Mouse (Mus musculus) hindbrain, embryonic 16.5 days (tissue): Measurements from ENCODE around the gene Sacm1l. TPM values are rescaled to one million over a fixed set of nuclear protein-coding genes. Genes with fewer than 3 reads are reported as not detected.
A peak's percentile ranks its signal among the peaks of the same experiment; 100 is the strongest.

ENCODE experiments used
- ATAC-seq: fragments of 200-750 bp; cut with Nextera tagmentation; 2 replicates; pipeline ENCODE4 v1.8.0; 2017; ENCODE audit warnings: moderate TSS enrichment, moderate library complexity
- H3K27ac ChIP-seq: fragments of 300-500 bp; sonication (generic); 2 replicates; pipeline ENCODE4 v1.5.1; 2014; ENCODE audit warnings: low read depth, mild to moderate bottlenecking, control low read depth, low read length, moderate library complexity
- H3K27me3 ChIP-seq: fragments of 300-500 bp; sonication (generic); replicated peaks from 2 replicates; pipeline ENCODE4 v1.6.1; 2014; ENCODE audit warnings: low read length; ENCODE audit not compliant: control insufficient read depth, insufficient read depth
- H3K36me3 ChIP-seq: fragments of 300-500 bp; sonication (generic); 2 replicates; pipeline ENCODE4 v1.6.1; 2014; ENCODE audit warnings: mild to moderate bottlenecking, low read length, moderate library complexity, mixed read lengths; ENCODE audit not compliant: control insufficient read depth, insufficient read depth
- H3K4me1 ChIP-seq: fragments of 300-500 bp; sonication (generic); 2 replicates; pipeline ENCODE4 v1.6.1; 2014; ENCODE audit warnings: low read depth, low read length; ENCODE audit not compliant: control insufficient read depth, insufficient read depth
- H3K4me2 ChIP-seq: fragments of 300-500 bp; sonication (generic); 2 replicates; pipeline ENCODE4 v1.6.1; 2014; ENCODE audit warnings: mild to moderate bottlenecking, low read length, control low read depth, moderate library complexity
- H3K4me3 ChIP-seq: fragments of 300-500 bp; sonication (generic); 2 replicates; pipeline ENCODE4 v1.5.1; 2014; ENCODE audit warnings: mild to moderate bottlenecking, low read length, control low read depth, moderate library complexity
- H3K9ac ChIP-seq: fragments of 300-500 bp; sonication (generic); 2 replicates; pipeline ENCODE4 v1.6.1; 2014; ENCODE audit warnings: low read depth, mild to moderate bottlenecking, control low read depth, low read length, moderate library complexity
- H3K9me3 ChIP-seq: fragments of 300-500 bp; sonication (generic); 2 replicates; pipeline ENCODE4 v1.6.1; 2014; ENCODE audit warnings: mild to moderate bottlenecking, low read length, moderate library complexity; ENCODE audit not compliant: control insufficient read depth
- WGBS: fragments of 180-500 bp; shearing (Covaris S2); extraction: QIAGEN DNeasy Blood & Tissue Kit; methylation state at CpG from one replicate; pipeline ENCODE4 v1.1.7; 2014; 5-methylcytosine and 5-hydroxymethylcytosine counted together
- polyA plus RNA-seq: library from polyadenylated mRNA; unstranded; fragments of >200 nt; fragmentation: Nextera tagmentation; extraction: Ambion mirVana; gene quantifications from 2 replicates; pipeline ENCODE4 v1.2.1, GENCODE M21; 2015

The Sacm1l gene
- polyA plus RNA-seq, result 57.8 and 58.5 TPM in 2 replicates

DNA sequence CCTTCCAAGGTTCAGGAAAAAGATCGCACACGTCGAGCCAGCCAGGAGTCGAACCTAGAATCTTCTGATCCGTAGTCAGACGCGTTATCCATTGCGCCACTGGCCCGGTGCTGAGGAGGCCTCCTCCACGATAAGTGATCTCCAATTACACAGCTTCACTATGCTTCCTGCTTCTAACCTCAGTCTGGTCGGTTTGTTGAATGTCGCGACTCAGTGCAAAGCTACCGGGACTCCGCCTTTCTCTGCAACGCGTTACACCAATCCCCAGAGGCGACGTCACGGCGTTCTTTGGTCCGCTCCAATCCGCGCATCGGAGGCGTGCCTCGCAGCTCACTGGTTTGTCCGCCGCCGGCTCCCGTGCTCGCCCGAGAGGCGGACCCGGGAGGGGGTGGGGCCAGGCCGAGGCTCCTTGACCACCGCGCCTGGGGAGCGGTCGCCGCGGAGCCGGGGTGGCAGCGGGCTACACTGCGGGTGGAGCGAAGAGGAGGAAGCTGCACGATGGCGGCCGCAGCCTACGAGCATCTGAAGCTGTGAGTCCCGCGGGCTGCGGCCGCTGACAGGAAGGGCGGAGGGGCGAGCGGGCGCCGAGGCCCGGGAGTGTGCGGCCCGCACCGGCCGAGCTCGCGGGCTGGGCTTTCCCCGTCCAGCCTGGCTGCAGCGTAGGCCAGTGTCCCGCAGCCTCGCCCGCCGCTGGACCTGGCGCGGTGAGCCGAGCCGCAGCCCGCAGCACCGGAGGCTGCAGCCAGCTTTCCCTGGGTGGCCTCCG is at the start of gene Sacm1l:
Sacm1l (plus strand) TSS at position 368 of the 766 bp plus-strand sequence.
- H3K4me1 ChIP-seq, result peaks cover 24% of the 10 kb centered on the region
- peak; percentile 99 for ATAC-seq
- H3K9ac ChIP-seq, result peak within 1 kb of the TSS; percentile 98
- no peaks in the 10 kb centered on the region for H3K27me3 ChIP-seq
- peak within 1 kb of the TSS; percentile 91 for H3K27ac ChIP-seq
- H3K36me3 ChIP-seq, result no peaks in the 10 kb centered on the region
- WGBS, result under 1% methylated on average over 67 of the region's 79 CpGs
- peak within 1 kb of the TSS; percentile 97 for H3K4me3 ChIP-seq
- H3K4me2 ChIP-seq, result peak within 1 kb of the TSS; percentile 79
- no peaks in the 10 kb centered on the region for H3K9me3 ChIP-seq

DNA sequence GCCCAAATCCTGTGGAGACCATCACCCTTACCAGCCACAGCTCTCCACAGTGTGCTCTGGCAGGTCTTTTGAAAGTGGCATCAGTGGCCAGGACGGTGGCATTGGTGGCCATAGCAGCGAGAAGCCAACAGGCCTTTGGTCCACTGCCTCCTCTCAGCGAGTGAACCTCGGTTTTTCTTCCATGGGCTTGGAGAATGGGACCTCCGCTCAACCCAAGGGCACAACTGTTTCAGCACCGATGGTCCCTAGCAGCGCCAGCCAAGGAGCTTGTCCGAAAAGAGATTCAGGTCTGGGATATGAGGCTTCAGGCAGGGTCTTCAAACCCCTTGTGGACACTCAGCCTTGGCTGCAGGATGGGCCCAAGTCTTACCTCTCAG is 49.7 kb upstream of the Sacm1l start:
- Histone ChIP-seq H3K36me3 (no peaks in the 10 kb centered on the region), H3K27me3 (no peaks in the 10 kb centered on the region), H3K4me2 (peak overlapping the region; percentile 57), H3K4me1 (peaks cover 6% of the 10 kb centered on the region; the same call in 1 of the 2 replicates), H3K9me3 (no peaks in the 10 kb centered on the region), H3K27ac (no peak overlapping the region), H3K4me3 (no peak overlapping the region), H3K9ac (no peak overlapping the region)
- WGBS, result 94% methylated on average over 8 of the region's 8 CpGs
- ATAC-seq, result no peak

DNA sequence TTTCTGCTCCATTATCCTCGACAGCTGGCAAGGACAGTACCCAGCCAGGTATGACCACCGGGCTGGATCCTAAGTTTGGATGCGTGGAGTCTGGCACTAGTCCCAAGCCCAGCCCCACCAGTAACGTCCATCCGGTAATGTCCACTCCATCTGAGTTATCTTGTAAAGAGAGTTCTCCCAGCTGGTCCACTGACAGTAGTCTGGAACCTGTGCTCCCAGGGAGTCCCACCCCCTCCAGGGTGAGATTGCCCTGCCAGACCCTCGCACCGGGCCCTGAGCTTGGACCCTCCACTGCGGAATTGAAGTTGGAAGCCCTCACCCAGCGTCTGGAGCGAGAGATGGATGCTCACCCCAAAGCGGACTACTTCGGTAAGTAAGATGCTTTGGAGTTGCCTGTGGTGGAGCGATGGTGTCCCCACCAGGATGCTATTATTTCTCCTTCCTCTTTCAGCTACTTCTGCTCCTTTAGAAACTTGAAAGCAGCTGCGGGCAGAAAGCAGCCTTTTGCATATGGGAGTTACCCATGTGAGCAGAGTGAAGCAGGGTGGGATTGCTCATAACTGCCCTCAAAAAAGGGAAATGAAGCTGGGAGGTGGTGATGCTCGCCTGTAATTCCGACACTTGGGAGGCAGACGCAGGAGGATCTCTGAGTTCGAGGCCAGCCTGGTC is 49.2 kb upstream of the Sacm1l start:
- Histone ChIP-seq H3K4me2 (peak overlapping the region; percentile 57), H3K9ac (no peak overlapping the region), H3K36me3 (no peaks in the 10 kb centered on the region), H3K27me3 (no peaks in the 10 kb centered on the region), H3K4me3 (no peak overlapping the region), H3K4me1 (peaks cover 6% of the 10 kb centered on the region; the same call in 1 of the 2 replicates), H3K27ac (no peak overlapping the region), H3K9me3 (no peaks in the 10 kb centered on the region)
- no peak for ATAC-seq
- 75% methylated on average over 18 of the region's 18 CpGs for WGBS

DNA sequence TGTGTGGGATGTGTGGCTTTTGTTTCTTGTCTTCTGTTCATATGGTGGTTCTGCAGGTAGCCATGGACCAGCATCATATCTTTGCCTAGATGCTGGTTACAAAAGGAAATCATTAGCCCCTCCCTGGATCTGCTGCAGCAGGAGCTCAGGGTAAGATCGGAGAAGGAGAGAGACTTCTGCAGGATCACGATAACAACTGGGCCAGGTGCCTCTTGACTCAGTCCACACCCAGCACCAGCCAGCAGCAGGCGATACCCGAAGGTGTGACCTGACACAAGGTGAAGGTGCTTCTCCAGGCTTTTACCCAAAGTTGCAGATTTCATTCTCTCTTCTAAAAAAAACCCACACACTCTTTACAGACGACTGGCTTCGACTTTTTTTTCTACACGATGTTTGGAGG is 48.4 kb upstream of the Sacm1l start:
- 75% methylated on average over 7 of the region's 7 CpGs for WGBS
- H3K4me3 ChIP-seq, result no peak overlapping the region
- H3K4me1 ChIP-seq, result peaks cover 6% of the 10 kb centered on the region; the same call in 1 of the 2 replicates

DNA sequence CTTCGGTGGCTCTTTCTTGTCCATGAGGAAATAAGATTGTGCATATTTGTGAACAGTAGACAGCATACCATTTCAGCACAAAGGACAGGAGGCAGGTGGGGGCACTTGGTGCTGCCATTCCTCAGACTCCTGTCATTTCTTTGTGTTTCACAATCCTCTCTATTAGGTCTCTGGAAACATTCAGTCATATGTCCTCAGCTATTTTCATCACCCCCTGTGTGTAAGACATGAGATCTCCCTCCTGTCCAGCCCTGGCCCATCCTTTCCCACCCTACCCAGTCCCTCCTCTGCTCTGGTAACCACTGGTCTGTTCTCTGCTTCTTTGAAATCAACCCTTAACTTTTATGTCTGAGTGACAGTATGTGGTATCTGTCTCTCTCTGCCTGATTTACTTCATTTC is 46.0 kb upstream of the Sacm1l start:
- Histone ChIP-seq H3K36me3 (no peaks in the 10 kb centered on the region), H3K27ac (no peak overlapping the region), H3K9ac (no peak overlapping the region), H3K4me1 (peaks cover 6% of the 10 kb centered on the region; the same call in 1 of the 2 replicates), H3K4me3 (no peak overlapping the region), H3K27me3 (no peaks in the 10 kb centered on the region), H3K9me3 (no peaks in the 10 kb centered on the region), H3K4me2 (no peak overlapping the region)
- ATAC-seq, result no peak
- 90% methylated on average over 1 of the region's 1 CpGs for WGBS

More for the DNA sequence above, 48.4 kb upstream of the Sacm1l start:
- Histone ChIP-seq H3K9ac (no peak overlapping the region), H3K9me3 (no peaks in the 10 kb centered on the region), H3K27me3 (no peaks in the 10 kb centered on the region), H3K4me2 (peak overlapping the region; percentile 57), H3K36me3 (no peaks in the 10 kb centered on the region), H3K27ac (no peak overlapping the region)
- ATAC-seq, result no peak

DNA sequence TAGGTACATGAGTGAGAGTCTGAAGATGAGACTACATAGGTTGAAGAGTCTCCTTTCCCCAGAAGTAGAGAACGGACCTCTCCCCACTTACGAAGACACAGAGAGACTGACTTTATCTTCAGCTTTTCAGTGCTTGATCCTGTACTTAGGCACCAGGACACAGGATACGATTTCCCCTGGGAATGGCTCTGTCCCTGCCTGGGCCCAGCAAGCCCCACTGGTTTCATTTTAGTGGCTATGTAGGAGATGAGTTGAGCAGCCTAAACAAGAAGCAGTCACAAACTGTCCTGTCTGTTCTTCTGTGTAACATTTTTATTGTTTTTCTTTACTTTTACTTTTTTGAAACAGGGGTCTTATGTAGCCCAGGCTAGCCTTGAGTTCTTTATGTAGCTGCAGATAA is 44.7 kb upstream of the Sacm1l start:
- no peak for ATAC-seq
- WGBS, result 92% methylated on average over 3 of the region's 3 CpGs
- Histone ChIP-seq H3K4me2 (no peak overlapping the region), H3K4me3 (no peak overlapping the region), H3K27ac (no peak overlapping the region), H3K27me3 (no peaks in the 10 kb centered on the region), H3K4me1 (peaks cover 6% of the 10 kb centered on the region; the same call in 1 of the 2 replicates), H3K9ac (no peak overlapping the region), H3K9me3 (no peaks in the 10 kb centered on the region), H3K36me3 (no peaks in the 10 kb centered on the region)

DNA sequence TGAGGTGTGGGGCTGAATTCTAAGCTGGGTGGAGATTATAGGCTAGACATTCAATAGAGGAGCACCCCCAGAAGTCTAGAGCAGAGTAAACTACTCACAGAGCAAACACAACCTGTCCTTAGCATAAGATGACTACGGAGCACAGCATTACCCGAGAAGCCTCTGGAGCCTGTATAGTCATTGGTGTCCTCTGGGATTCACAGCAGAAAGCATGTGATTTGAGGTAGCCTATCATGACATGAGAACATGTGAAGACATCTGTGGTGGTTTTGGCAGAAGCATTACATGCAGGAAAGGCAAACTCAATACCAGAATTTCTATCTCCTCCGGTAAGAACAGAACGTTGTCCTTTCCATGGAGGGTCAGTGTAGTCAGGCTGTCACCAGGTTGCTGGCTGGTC is 44.0 kb upstream of the Sacm1l start:
- 85% methylated on average over 4 of the region's 4 CpGs for whole genome bisulfite sequencing
- Histone ChIP-seq H3K27ac (no peak overlapping the region), H3K4me3 (no peak overlapping the region)

DNA sequence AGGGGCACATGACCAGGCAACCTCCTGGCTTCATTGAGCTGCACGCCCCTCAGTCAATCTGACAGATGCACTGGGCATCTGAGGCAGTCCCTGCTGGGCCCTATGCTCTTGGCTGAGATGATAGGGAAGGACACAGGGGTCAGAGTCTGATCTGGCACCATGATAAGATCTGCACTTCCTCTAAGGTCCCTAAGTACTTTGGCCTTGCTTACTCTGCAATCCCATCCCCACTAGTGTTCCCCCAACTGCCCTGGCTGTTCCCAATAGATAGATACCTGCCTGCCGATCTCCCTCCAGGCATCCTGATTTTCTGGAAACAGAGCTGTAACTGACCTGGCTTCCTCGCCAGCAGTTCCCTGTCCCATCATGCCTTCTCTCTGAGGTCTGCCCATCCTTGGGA is 42.9 kb upstream of the Sacm1l start:
- Histone ChIP-seq H3K9me3 (no peaks in the 10 kb centered on the region), H3K4me1 (no peaks in the 10 kb centered on the region; the same call in 1 of the 2 replicates), H3K27ac (no peak overlapping the region), H3K9ac (no peak overlapping the region), H3K4me2 (no peak overlapping the region), H3K36me3 (no peaks in the 10 kb centered on the region), H3K27me3 (no peaks in the 10 kb centered on the region), H3K4me3 (no peak overlapping the region)
- ATAC-seq, result no peak
- 78% methylated on average over 3 of the region's 3 CpGs for whole genome bisulfite sequencing

More for the DNA sequence above, 44.0 kb upstream of the Sacm1l start:
- Histone ChIP-seq H3K36me3 (no peaks in the 10 kb centered on the region), H3K4me1 (0 out of 2 replicates have a peak, but pooled peaks cover 2% of the 10 kb centered on the region), H3K4me2 (no peak overlapping the region), H3K9me3 (no peaks in the 10 kb centered on the region), H3K9ac (no peak overlapping the region), H3K27me3 (no peaks in the 10 kb centered on the region)
- no peak for ATAC-seq

DNA sequence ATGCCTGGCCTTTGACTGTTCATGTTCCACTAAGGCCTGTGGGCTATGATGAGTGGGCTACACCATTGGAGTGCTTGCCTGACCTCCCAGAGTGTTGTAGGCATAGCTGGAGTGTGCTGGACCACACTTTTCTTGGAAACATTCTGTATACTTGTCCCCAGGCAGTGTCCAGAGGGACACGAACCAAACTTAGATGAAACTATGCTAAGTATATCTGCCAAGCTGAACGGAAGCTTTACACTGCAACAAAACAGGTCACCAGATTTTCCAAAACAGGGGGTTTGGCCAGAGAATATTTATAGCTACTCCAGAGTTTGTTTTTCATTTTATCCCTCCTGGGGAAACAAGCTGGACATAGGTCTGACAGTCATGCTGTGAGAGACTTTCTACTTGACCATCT is 40.5 kb upstream of the Sacm1l start:
- no peak overlapping the region for H3K9ac ChIP-seq
- H3K27ac ChIP-seq, result no peak overlapping the region
- no peak overlapping the region for H3K4me2 ChIP-seq
- WGBS, result 76% methylated on average over 2 of the region's 2 CpGs
- no peak for ATAC-seq
- no peak overlapping the region for H3K4me3 ChIP-seq
- H3K4me1 ChIP-seq, result peaks cover 4% of the 10 kb centered on the region; the same call in 1 of the 2 replicates
- no peaks in the 10 kb centered on the region for H3K36me3 ChIP-seq
- H3K27me3 ChIP-seq, result no peaks in the 10 kb centered on the region
- no peaks in the 10 kb centered on the region for H3K9me3 ChIP-seq
